Mouse (Mus musculus) liver, postnatal 0 days (tissue): Measurements from ENCODE around the gene Pomgnt1.

Experiments
- CTCF ChIP-seq: sonication (generic); IDR thresholded peaks from 2 replicates; pipeline ENCODE4 v1.5.1; 2016; ENCODE audit warnings: antibody characterized with exemption, low read depth
- EP300 ChIP-seq: IDR thresholded peaks from 2 replicates; pipeline ENCODE4 v1.6.1; 2016; ENCODE audit warnings: antibody characterized with exemption, low read depth, mild to moderate bottlenecking

DNA sequence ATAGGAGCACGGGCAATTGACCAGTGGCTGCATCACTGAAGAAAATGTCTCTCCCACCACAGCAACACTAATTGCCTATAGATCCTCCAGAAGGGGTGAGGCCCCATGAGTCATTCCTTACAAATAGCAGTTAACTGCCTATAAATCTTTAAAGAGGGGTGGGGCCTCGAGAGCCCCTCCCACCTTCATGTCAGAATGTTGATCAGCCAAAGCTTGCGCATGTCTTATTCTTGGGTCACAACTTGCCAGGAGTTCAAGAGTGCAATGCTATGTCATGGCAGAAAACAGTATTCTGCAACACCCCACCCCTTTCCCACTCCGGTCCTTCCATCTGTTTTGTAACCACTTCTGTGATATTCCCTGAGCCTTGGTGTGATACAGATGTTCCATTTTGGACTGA is 82.9 kb downstream of the Pomgnt1 start:
- TF ChIP-seq CTCF = no peak
- TF ChIP-seq EP300 = no peak
